Mouse (Mus musculus) forebrain, postnatal 0 days (tissue): ENCODE measurements at regions not wholly inside any gene's neighbourhood (a gene's known extent, or its start where the extent isn't known, plus 50 kb on each side); places are given as distances from the start of the nearest gene placed in this dataset.
A peak's percentile ranks its signal among the peaks of the same experiment; 100 is the strongest.

Source experiments
- ATAC-seq: fragments of 200-750 bp; cut with Nextera tagmentation; 2 replicates; pipeline ENCODE4 v1.8.0; 2017; ENCODE audit warnings: mild to moderate bottlenecking, moderate library complexity
- DNase-seq: peaks from one replicate; pipeline ENCODE4 v3.0.0-alpha.2; 2015
- H3K27ac ChIP-seq: fragments of 300-500 bp; sonication (generic); 2 replicates; pipeline ENCODE4 v1.5.1; 2014; ENCODE audit warnings: low read depth, mild to moderate bottlenecking, antibody characterized with exemption, low read length, moderate library complexity, mixed read lengths
- H3K27me3 ChIP-seq: fragments of 300-500 bp; sonication (generic); 2 replicates; pipeline ENCODE4 v1.6.1; 2014; ENCODE audit warnings: mild to moderate bottlenecking, low read length, mixed read lengths; ENCODE audit not compliant: insufficient read depth
- H3K36me3 ChIP-seq: fragments of 300-500 bp; sonication (generic); 2 replicates; pipeline ENCODE4 v1.6.1; 2014; ENCODE audit warnings: mild to moderate bottlenecking, moderate library complexity; ENCODE audit not compliant: insufficient read depth
- H3K4me1 ChIP-seq: fragments of 300-500 bp; sonication (generic); 2 replicates; pipeline ENCODE4 v1.6.1; 2014; ENCODE audit warnings: antibody characterized with exemption; ENCODE audit not compliant: insufficient read depth
- H3K4me2 ChIP-seq: fragments of 300-500 bp; sonication (generic); 2 replicates; pipeline ENCODE4 v1.6.1; 2014; ENCODE audit warnings: low read depth, mild to moderate bottlenecking, moderate library complexity
- H3K4me3 ChIP-seq: fragments of 300-500 bp; sonication (generic); 2 replicates; pipeline ENCODE4 v1.5.1; 2014; ENCODE audit warnings: low read depth, low read length, mixed read lengths
- H3K9ac ChIP-seq: fragments of 300-500 bp; sonication (generic); 2 replicates; pipeline ENCODE4 v1.6.1; 2014; ENCODE audit warnings: mild to moderate bottlenecking
- H3K9me3 ChIP-seq: fragments of 300-500 bp; sonication (generic); 2 replicates; pipeline ENCODE4 v1.6.1; 2016; ENCODE audit warnings: low read length
- CTCF ChIP-seq: sonication (generic); IDR thresholded peaks from 2 replicates; pipeline ENCODE4 v1.5.1; 2016; ENCODE audit warnings: antibody characterized with exemption, control low read depth, low read depth
- WGBS: fragments of 180-500 bp; shearing (Covaris S2); extraction: QIAGEN DNeasy Blood & Tissue Kit; methylation state at CpG from one replicate; pipeline ENCODE4 v1.1.7; 2014; 5-methylcytosine and 5-hydroxymethylcytosine counted together

GRCm38 (mm10) chr1:41361512-41361911, 556.1 kb downstream of the Tmem182 start:
- no peak overlapping the region for H3K4me3 ChIP-seq
- DNase-seq (no peak), ATAC-seq (no peak)
- H3K27ac ChIP-seq: no peak overlapping the region
- H3K4me1 ChIP-seq: no peaks in the 10 kb centered on the region
- WGBS: 34% methylated on average over 3 of the region's 3 CpGs
- H3K27me3 ChIP-seq: no peaks in the 10 kb centered on the region
- H3K9me3 ChIP-seq: no peaks in the 10 kb centered on the region
- H3K9ac ChIP-seq: no peak overlapping the region
- no peaks in the 10 kb centered on the region for H3K36me3 ChIP-seq
- H3K4me2 ChIP-seq: no peak overlapping the region
- TF ChIP-seq CTCF: no peak

- no peaks in the 10 kb centered on the region for H3K4me1 ChIP-seq
- no peaks in the 10 kb centered on the region for H3K9me3 ChIP-seq
- TF ChIP-seq CTCF: no peak
- H3K9ac ChIP-seq: no peak overlapping the region
- H3K27ac ChIP-seq: no peak overlapping the region
- H3K36me3 ChIP-seq: no peaks in the 10 kb centered on the region
- DNase-seq (peak; percentile 20), ATAC-seq (no peak)
- 38% methylated on average over 4 of the region's 4 CpGs for WGBS
- H3K4me3 ChIP-seq: no peak overlapping the region
- H3K27me3 ChIP-seq: no peaks in the 10 kb centered on the region
- H3K4me2 ChIP-seq: no peak overlapping the region
These were observed 574.6 kb downstream of the Tmem182 start for GRCm38 (mm10) chr1:41380013-41380412.

- DNase-seq (no peak), ATAC-seq (no peak)
- Histone ChIP-seq H3K27me3 (no peaks in the 10 kb centered on the region), H3K4me1 (no peaks in the 10 kb centered on the region), H3K9ac (no peak overlapping the region), H3K9me3 (no peaks in the 10 kb centered on the region), H3K4me3 (no peak overlapping the region), H3K36me3 (no peaks in the 10 kb centered on the region), H3K27ac (no peak overlapping the region), H3K4me2 (no peak overlapping the region)
- TF ChIP-seq CTCF: no peak
- 45% methylated on average over 7 of the region's 7 CpGs for WGBS
These were observed 576.1 kb downstream of the Tmem182 start for GRCm38 (mm10) chr1:41381487-41381886.

DNA sequence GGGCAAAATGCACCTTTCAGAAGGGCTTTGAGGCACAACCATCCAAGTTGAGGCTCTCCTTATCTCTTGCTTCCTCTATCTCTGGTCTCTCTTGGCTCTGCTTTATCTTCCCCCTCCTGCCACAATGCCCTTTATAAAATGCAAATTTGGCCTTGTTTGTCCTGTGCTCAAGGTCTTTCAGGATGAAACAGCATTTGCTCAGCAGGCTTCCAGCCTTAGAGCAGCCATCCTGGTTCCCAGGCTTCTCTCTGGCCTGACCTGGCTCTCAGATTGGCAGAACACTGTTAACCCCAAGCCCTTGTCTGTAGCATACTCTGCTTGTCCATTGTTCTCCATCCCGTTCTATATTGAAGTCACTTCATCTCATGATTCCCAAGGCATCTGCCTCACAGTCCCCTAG, 579.3 kb downstream of the Tmem182 start:
- no peak overlapping the region for H3K4me2 ChIP-seq

GRCm38 (mm10) chr1:41386435-41386834, 581.0 kb downstream of the Tmem182 start:
- Histone ChIP-seq H3K9me3 (no peaks in the 10 kb centered on the region), H3K4me3 (no peak overlapping the region), H3K27me3 (no peaks in the 10 kb centered on the region), H3K9ac (no peak overlapping the region), H3K36me3 (no peaks in the 10 kb centered on the region), H3K27ac (no peak overlapping the region), H3K4me1 (peaks cover 9% of the 10 kb centered on the region), H3K4me2 (no peak overlapping the region)
- no peak for TF ChIP-seq CTCF
- ATAC-seq: no peak
- 66% methylated on average over 4 of the region's 4 CpGs for whole genome bisulfite sequencing
- DNase-seq: no peak

More for the DNA sequence above, 579.3 kb downstream of the Tmem182 start:
- H3K9ac ChIP-seq: no peak overlapping the region
- H3K27me3 ChIP-seq: no peaks in the 10 kb centered on the region
- DNase-seq: no peak
- no peaks in the 10 kb centered on the region for H3K4me1 ChIP-seq
- H3K27ac ChIP-seq: no peak overlapping the region
- no peak for TF ChIP-seq CTCF
- ATAC-seq: no peak
- H3K9me3 ChIP-seq: no peaks in the 10 kb centered on the region
- 18% methylated on average over 1 of the region's 1 CpGs for WGBS
- no peak overlapping the region for H3K4me3 ChIP-seq
- no peaks in the 10 kb centered on the region for H3K36me3 ChIP-seq

- H3K27me3 ChIP-seq: no peaks in the 10 kb centered on the region
- TF ChIP-seq CTCF: no peak
- no peak overlapping the region for H3K9ac ChIP-seq
- H3K4me3 ChIP-seq: no peak overlapping the region
- H3K9me3 ChIP-seq: no peaks in the 10 kb centered on the region
- H3K27ac ChIP-seq: peak overlapping the region; percentile 47; the same call in 1 of the 2 replicates
- DNase-seq: peak; percentile 82
- H3K4me2 ChIP-seq: no peak overlapping the region
- H3K36me3 ChIP-seq: no peaks in the 10 kb centered on the region
- ATAC-seq: peak; percentile 95
- peaks cover 9% of the 10 kb centered on the region for H3K4me1 ChIP-seq
- WGBS: 4% methylated on average over 11 of the region's 11 CpGs
These were observed 584.9 kb downstream of the Tmem182 start for GRCm38 (mm10) chr1:41390102-41390884.

- H3K36me3 ChIP-seq: no peaks in the 10 kb centered on the region
- no peaks in the 10 kb centered on the region for H3K9me3 ChIP-seq
- H3K4me3 ChIP-seq: no peak overlapping the region
- no peak for DNase-seq
- H3K27ac ChIP-seq: no peak overlapping the region
- no peak overlapping the region for H3K4me2 ChIP-seq
- no peak overlapping the region for H3K9ac ChIP-seq
- H3K27me3 ChIP-seq: no peaks in the 10 kb centered on the region
- peaks cover 9% of the 10 kb centered on the region for H3K4me1 ChIP-seq
- WGBS: 50% methylated on average over 7 of the region's 7 CpGs
- no peak for TF ChIP-seq CTCF
- ATAC-seq: no peak
These were observed 585.7 kb downstream of the Tmem182 start for GRCm38 (mm10) chr1:41391071-41391470.
